Mouse (Mus musculus) hindbrain, embryonic 15.5 days (tissue): ENCODE measurements around the gene Tagap. TPM values are rescaled to one million over a fixed set of nuclear protein-coding genes. Genes with fewer than 3 reads are reported as not detected.

ENCODE experiments used
- ATAC-seq: fragments of 200-750 bp; cut with Nextera tagmentation; 2 replicates; pipeline ENCODE4 v1.8.0; 2017; ENCODE audit warnings: low read depth, moderate number of reproducible peaks, moderate TSS enrichment; ENCODE audit not compliant: low FRiP score
- H3K27ac ChIP-seq: fragments of 300-500 bp; sonication (generic); replicated peaks from 2 replicates; pipeline ENCODE4 v1.5.1; 2015; ENCODE audit warnings: mild to moderate bottlenecking, inconsistent platforms
- H3K27me3 ChIP-seq: fragments of 300-500 bp; sonication (generic); 2 replicates; pipeline ENCODE4 v1.6.1; 2015; ENCODE audit warnings: control low read depth, inconsistent platforms
- H3K36me3 ChIP-seq: fragments of 300-500 bp; sonication (generic); 2 replicates; pipeline ENCODE4 v1.6.1; 2015; ENCODE audit warnings: control low read depth, inconsistent platforms
- H3K4me1 ChIP-seq: fragments of 300-500 bp; sonication (generic); replicated peaks from 2 replicates; pipeline ENCODE4 v1.6.1; 2015; ENCODE audit warnings: control low read depth, inconsistent platforms
- H3K4me2 ChIP-seq: fragments of 300-500 bp; sonication (generic); 2 replicates; pipeline ENCODE4 v1.6.1; 2015; ENCODE audit warnings: moderate library complexity, mild to moderate bottlenecking, inconsistent platforms
- H3K4me3 ChIP-seq: fragments of 300-500 bp; sonication (generic); 2 replicates; pipeline ENCODE4 v1.5.1; 2015; ENCODE audit warnings: mild to moderate bottlenecking, inconsistent platforms
- H3K9ac ChIP-seq: fragments of 300-500 bp; sonication (generic); 2 replicates; pipeline ENCODE4 v1.6.1; 2015; ENCODE audit warnings: inconsistent platforms
- H3K9me3 ChIP-seq: fragments of 300-500 bp; sonication (generic); 2 replicates; pipeline ENCODE4 v1.6.1; 2016; ENCODE audit warnings: control low read depth, inconsistent platforms
- WGBS: fragments of 180-500 bp; shearing (Covaris S2); methylation state at CpG from one replicate; pipeline ENCODE4 v1.1.7; 2015; 5-methylcytosine and 5-hydroxymethylcytosine counted together
- polyA plus RNA-seq: library from polyadenylated mRNA; unstranded; fragments of >200 nt; fragmentation: Nextera tagmentation; extraction: Ambion mirVana; gene quantifications from 2 replicates; pipeline ENCODE4 v1.2.1, GENCODE M21; 2015

Gene Tagap
- polyA plus RNA-seq, result 0.47 and 0.56 TPM in 2 replicates

DNA sequence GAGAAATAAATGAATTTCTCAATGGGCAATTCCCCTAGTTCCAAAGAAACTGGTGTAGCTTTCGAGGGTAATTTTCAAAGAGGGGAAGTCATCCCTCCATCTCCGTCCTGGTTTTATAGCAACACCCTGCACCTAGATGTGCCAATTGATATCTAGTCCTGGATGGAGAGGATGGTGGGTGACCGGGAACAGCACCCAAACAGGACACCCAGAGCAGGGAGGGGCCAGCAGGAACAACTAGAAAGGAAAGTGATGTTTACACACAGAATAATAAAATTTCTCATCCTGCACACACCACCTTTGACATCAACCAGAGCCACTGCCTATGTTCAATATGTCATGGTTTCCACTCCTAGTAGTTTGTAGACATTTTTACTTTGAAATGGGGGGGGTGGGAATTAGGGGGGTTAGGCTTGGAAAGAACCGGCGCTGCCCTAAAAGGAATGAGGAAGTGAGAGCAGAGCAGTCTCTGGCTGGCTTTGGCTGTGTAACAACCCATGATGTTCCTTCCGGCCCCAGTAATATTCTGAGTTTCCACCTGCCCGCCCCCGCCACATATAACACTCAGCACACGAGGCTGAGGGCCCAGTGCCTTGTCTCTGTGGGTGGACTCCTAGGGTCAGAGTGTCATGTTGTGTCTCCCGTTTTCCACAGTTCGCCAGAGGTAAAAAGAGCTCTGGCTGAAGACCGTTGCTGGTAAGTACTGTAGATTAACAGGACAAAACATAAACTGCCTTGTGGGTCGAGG lies at the start of gene Tagap:
Gene Tagap, plus strand, starts transcription at position 588 of the 748 bp plus-strand sequence.
- Histone ChIP-seq H3K9me3 (no peaks in the 10 kb centered on the region), H3K27ac (no peak within 1 kb of the TSS), H3K4me1 (no peaks in the 10 kb centered on the region), H3K9ac (no peak within 1 kb of the TSS), H3K27me3 (no peaks in the 10 kb centered on the region), H3K4me2 (no peak within 1 kb of the TSS), H3K4me3 (no peak within 1 kb of the TSS), H3K36me3 (no peaks in the 10 kb centered on the region)
- WGBS, result 73% methylated on average over 13 of the region's 13 CpGs
- no peak for ATAC-seq

DNA sequence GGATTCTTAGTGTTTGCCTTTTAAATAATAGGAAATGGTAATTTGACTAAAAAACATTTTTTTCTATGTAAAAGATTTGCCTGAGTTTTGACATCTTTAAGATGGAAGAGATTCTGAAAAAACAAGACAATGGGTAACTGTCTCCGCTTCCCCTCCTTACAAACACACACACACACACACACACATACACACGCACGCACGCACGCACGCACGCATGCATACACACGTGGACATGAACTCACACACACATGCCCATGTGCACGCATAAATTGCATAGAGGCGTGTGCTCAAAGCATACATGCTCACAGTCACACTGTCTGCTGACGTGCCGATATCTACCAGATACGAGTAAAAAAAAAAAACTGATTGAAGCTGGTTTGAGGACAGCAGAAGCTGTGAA lies 49.3 kb upstream of the Tagap start:
- WGBS, result 88% methylated on average over 13 of the region's 13 CpGs
- H3K27me3 ChIP-seq, result no peaks in the 10 kb centered on the region
- ATAC-seq, result no peak
- H3K27ac ChIP-seq, result no peak overlapping the region
- no peaks in the 10 kb centered on the region for H3K36me3 ChIP-seq
- peaks cover 6% of the 10 kb centered on the region; the same call in 1 of the 2 replicates for H3K4me1 ChIP-seq
- H3K4me2 ChIP-seq, result no peak overlapping the region
- H3K9ac ChIP-seq, result no peak overlapping the region
- H3K9me3 ChIP-seq, result no peaks in the 10 kb centered on the region
- no peak overlapping the region for H3K4me3 ChIP-seq

DNA sequence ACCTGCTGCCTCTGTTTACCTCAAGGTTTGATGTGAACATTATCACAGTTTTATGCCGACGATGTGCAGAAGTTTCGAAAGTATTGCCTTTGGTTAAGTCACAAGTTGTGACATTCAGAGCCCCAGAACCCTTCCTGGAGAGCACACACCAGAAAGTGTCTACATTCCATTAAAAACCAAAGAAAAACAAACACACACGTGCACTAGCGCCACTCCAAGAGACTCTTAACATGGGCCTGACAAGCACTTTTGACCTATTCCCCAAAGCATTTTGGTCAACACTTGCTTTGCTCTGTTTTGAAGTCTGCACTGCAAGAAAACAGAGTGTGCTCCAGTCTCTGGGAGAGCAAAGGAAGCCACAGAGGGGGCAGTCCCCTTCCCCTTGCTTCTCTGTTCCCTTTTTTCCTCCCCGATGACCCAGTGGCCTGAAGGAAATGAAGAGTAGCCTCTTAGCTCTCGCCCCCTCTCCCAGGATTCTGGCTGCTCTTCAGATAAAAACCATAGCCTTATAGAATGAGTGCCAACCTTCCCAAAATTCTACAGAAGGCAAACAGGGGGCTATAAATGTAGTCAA lies 48.5 kb upstream of the Tagap start:
- no peak for ATAC-seq
- Histone ChIP-seq H3K4me3 (no peak overlapping the region), H3K4me2 (no peak overlapping the region), H3K9me3 (no peaks in the 10 kb centered on the region), H3K9ac (no peak overlapping the region), H3K27me3 (no peaks in the 10 kb centered on the region), H3K36me3 (no peaks in the 10 kb centered on the region), H3K4me1 (peaks cover 6% of the 10 kb centered on the region; the same call in 1 of the 2 replicates), H3K27ac (no peak overlapping the region)
- 75% methylated on average over 7 of the region's 7 CpGs for WGBS

DNA sequence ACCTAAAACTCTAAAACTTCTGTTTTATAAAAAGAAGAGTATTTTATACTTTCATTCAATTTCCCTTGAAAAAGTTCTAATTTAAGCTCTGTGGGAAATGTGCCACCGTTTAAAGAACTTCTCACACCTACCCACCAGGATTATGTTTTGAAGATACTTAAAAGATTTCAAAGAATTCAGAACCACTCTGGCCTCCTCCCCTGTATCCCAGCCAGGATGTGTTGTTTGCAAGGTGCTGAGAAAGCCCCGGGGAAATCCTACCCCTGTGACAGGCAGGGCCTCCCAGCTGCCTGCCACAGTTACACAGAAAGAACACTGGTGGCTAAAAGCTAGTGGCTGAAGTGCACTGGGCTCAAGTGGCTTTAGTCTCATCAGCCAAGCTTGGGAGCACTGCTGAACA lies 47.9 kb upstream of the Tagap start:
- Histone ChIP-seq H3K27me3 (no peaks in the 10 kb centered on the region), H3K9me3 (no peaks in the 10 kb centered on the region), H3K36me3 (no peaks in the 10 kb centered on the region), H3K9ac (no peak overlapping the region), H3K27ac (no peak overlapping the region), H3K4me1 (peaks cover 6% of the 10 kb centered on the region; the same call in 1 of the 2 replicates), H3K4me3 (no peak overlapping the region), H3K4me2 (no peak overlapping the region)
- no peak for ATAC-seq
- 75% methylated on average over 2 of the region's 2 CpGs for WGBS

DNA sequence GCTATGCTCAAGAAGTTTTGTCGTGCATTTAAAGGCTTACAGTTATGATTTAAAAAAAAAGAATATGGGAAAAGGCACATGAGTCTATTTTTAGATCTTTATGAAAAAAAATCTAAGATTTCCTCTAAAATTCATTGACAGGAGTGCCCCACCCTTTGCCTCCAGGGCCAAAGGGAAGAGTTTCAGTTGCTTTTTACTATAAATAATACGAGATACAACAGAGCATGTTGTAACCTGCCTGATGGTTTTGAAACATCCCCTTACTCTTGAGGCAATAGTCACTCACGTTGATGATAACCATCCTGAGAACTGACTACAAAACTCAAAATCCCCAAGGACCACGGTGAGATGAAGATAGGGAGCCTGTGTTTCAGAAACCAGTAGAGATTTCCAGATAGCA lies 46.3 kb upstream of the Tagap start:
- H3K36me3 ChIP-seq, result no peaks in the 10 kb centered on the region
- H3K4me1 ChIP-seq, result no peaks in the 10 kb centered on the region
- no peak overlapping the region for H3K9ac ChIP-seq
- no peak overlapping the region for H3K4me2 ChIP-seq
- H3K27ac ChIP-seq, result no peak overlapping the region
- 85% methylated on average over 4 of the region's 4 CpGs for WGBS
- no peak overlapping the region for H3K4me3 ChIP-seq
- H3K27me3 ChIP-seq, result no peaks in the 10 kb centered on the region
- H3K9me3 ChIP-seq, result no peaks in the 10 kb centered on the region
- ATAC-seq, result no peak

DNA sequence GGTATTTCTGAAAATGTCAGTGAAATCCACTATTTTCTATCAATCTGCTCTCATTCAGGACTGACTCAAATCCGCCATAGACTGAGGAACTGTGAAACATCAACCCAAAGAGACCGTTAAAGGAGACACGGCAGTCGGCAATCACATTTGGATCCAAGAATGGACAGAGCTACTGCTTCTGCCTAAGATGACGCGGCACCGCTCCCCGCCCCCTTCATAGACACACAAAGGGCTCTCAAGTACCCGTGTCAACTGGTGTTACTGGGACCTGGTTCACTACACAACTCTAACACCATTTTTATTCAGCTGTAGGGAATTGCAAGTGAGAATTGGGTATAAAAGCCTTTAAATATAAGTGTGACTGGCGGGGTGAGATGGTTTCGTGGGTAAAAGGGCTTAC lies 42.7 kb upstream of the Tagap start:
- Histone ChIP-seq H3K27ac (no peak overlapping the region), H3K9me3 (no peaks in the 10 kb centered on the region), H3K4me1 (no peaks in the 10 kb centered on the region), H3K36me3 (no peaks in the 10 kb centered on the region), H3K9ac (no peak overlapping the region), H3K4me2 (no peak overlapping the region), H3K4me3 (no peak overlapping the region), H3K27me3 (no peaks in the 10 kb centered on the region)
- ATAC-seq, result no peak
- WGBS, result 86% methylated on average over 11 of the region's 11 CpGs

DNA sequence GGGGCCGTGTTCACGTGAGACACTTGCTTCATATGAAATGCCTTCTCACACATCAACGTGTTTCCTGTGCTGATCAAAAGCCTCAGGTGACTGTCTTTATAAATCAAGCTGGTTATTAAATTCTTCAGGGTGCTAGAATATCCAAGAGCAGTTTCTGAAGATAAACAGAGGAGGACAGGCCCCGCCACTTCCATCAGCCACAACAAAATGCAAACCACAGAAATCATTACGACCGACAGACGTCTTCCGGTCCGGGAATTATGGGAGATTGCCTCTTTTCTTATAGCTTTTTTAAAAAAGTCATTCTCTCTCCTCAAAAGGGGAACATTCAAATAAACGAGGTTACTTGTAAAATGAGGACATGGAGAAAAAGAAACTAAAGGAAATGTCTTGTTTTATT lies 41.2 kb upstream of the Tagap start:
- Histone ChIP-seq H3K9me3 (no peaks in the 10 kb centered on the region), H3K27me3 (no peaks in the 10 kb centered on the region), H3K4me3 (no peak overlapping the region), H3K4me1 (no peaks in the 10 kb centered on the region), H3K36me3 (no peaks in the 10 kb centered on the region), H3K4me2 (no peak overlapping the region), H3K27ac (no peak overlapping the region), H3K9ac (no peak overlapping the region)
- ATAC-seq, result no peak
- WGBS, result 85% methylated on average over 10 of the region's 10 CpGs

DNA sequence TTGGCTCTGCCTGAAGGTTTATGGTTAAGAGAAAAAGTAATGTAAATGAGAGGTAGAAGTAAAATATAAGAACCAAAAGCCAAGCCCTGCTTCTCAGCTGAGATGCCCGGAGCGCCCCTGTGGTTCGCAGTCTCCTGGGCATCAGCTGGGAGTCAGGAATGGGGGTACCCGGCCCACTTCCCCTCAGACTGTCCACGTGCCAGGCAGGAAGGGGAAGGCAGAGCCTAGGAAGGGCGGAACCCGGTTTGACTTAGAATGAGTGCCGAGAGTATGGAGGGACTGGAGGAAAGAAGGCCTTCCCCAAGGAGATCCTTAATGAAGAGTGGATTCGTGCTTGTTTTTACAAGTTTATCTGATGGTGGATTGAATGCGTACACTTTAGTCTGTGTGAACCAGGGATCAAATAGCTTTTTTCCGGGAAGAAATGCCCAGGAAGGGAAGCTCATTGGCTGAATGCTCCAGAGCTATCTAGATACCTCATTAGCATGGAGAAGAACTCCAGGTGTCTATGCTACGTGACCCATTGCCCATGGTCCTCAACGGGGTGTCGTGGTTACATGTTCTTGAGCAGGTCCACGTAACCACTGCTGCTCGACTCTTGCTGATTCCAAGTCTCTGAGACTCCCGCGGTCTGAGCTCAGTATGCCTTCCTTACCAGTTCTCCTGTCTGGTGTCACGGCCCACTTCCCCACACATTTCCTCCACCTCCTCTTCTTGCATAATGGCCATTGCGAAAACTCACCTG lies 38.6 kb upstream of the Tagap start:
- H3K9me3 ChIP-seq, result no peaks in the 10 kb centered on the region
- H3K4me3 ChIP-seq, result no peak overlapping the region
- no peak overlapping the region for H3K9ac ChIP-seq
- H3K27ac ChIP-seq, result no peak overlapping the region
- H3K4me2 ChIP-seq, result no peak overlapping the region
- WGBS, result 95% methylated on average over 20 of the region's 20 CpGs
- ATAC-seq, result no peak
- no peaks in the 10 kb centered on the region for H3K36me3 ChIP-seq
- H3K27me3 ChIP-seq, result no peaks in the 10 kb centered on the region
- no peaks in the 10 kb centered on the region for H3K4me1 ChIP-seq

DNA sequence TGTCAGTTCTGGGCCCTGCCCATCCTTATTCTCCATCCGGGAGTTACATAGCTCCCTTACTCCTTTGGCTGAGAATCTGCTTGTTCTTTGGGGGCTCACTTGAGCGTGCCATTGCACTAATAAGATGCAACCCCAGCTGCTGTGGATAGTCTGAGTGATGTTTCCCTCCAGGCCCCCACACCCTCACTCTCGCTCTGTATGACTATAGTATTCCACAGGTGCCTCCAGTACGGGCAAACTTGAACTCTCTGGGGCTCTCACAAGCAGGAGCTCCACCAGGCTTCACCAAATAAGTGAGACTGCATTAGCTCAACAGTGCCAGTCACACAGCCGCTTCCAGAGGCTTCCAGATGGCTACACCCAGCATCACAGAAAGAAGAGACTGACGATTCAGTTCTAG lies 37.5 kb upstream of the Tagap start:
- no peak overlapping the region for H3K9ac ChIP-seq
- no peak overlapping the region for H3K4me2 ChIP-seq
- no peaks in the 10 kb centered on the region for H3K9me3 ChIP-seq
- no peak for ATAC-seq
- no peak overlapping the region for H3K4me3 ChIP-seq
- no peaks in the 10 kb centered on the region for H3K27me3 ChIP-seq
- no peak overlapping the region for H3K27ac ChIP-seq
- no peaks in the 10 kb centered on the region for H3K36me3 ChIP-seq
- 91% methylated on average over 6 of the region's 6 CpGs for WGBS
- no peaks in the 10 kb centered on the region for H3K4me1 ChIP-seq

DNA sequence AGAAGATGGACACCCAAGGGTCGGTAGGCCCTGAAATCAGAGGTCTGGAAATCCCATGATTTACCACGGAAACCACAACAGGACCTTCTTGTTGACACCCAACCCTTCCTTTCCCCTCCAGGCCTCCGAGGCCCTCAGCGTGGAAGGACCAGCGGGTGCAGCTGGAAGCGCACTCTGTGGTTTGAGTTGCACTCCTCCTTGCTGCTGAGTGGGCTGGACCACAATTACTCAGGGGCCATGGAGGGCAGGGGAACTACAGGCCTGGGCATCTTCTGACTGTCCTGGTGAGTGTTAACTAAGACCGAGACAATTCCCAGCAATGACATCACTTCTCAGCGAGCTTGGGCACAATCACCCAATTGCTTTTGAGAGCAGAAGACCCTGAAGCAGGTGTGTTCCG lies 36.8 kb upstream of the Tagap start:
- WGBS, result 79% methylated on average over 9 of the region's 9 CpGs
- Histone ChIP-seq H3K9ac (no peak overlapping the region), H3K4me3 (no peak overlapping the region), H3K4me1 (no peaks in the 10 kb centered on the region), H3K27ac (no peak overlapping the region), H3K27me3 (no peaks in the 10 kb centered on the region), H3K4me2 (no peak overlapping the region), H3K36me3 (no peaks in the 10 kb centered on the region), H3K9me3 (no peaks in the 10 kb centered on the region)
- ATAC-seq, result no peak

DNA sequence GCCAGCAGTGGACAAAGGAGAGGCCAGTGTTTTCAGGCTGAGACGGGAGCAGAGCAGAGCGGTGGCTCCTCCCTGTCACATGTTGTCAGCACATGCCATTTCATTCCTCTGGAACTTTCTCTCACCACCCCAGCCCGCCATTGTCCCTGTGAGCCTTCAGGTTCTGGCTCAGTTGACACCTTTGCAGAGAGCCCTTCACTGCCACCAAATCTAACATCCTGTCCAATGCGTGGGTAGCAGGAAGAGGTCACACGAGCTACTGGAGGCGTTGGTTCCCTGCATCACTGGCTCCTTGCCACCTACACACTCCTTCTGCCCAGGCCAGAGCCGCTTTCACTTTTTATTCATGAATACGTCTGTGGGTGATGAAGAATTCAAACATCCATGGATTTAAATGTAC lies 33.1 kb upstream of the Tagap start:
- H3K4me1 ChIP-seq, result no peaks in the 10 kb centered on the region
- H3K4me2 ChIP-seq, result no peak overlapping the region
- H3K27me3 ChIP-seq, result no peaks in the 10 kb centered on the region
- no peak overlapping the region for H3K27ac ChIP-seq
- ATAC-seq, result no peak
- no peaks in the 10 kb centered on the region for H3K9me3 ChIP-seq
- H3K4me3 ChIP-seq, result no peak overlapping the region
- 76% methylated on average over 8 of the region's 8 CpGs for WGBS
- H3K9ac ChIP-seq, result no peak overlapping the region
- no peaks in the 10 kb centered on the region for H3K36me3 ChIP-seq

DNA sequence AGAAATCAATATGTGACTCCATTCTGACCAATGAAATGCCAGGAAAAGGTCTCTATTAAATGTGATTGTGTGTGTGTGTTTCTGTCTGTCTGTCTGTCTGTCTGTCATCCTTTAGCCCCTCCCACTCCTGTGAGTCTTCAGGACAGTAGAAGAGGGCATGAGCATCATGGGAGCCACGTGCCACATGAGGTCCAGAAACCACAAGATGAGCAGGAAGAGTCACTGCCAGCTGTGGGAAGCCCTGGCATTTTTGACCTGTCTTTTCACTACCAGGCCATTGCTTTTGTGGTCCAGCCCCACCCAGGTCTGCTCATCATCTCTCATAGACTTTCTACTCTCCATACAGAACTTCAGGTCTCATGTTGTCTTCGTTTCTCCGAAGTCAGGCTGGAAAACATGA lies 31.7 kb upstream of the Tagap start:
- Histone ChIP-seq H3K4me3 (no peak overlapping the region), H3K4me2 (no peak overlapping the region), H3K9ac (no peak overlapping the region), H3K9me3 (no peaks in the 10 kb centered on the region), H3K4me1 (no peaks in the 10 kb centered on the region), H3K27ac (no peak overlapping the region), H3K36me3 (no peaks in the 10 kb centered on the region), H3K27me3 (no peaks in the 10 kb centered on the region)
- ATAC-seq, result no peak
- 86% methylated on average over 3 of the region's 3 CpGs for WGBS
